Mouse (Mus musculus) liver, postnatal 0 days (tissue): ENCODE measurements at regions not wholly inside any gene's neighbourhood (a gene's known extent, or its start where the extent isn't known, plus 50 kb on each side); places are given as distances from the start of the nearest gene placed in this dataset.
"Not testable (repeated sequence)": the region's sequence is repeated elsewhere in the genome, so short reads cannot be mapped to it uniquely, and the experiment has no call there.

Experiments used
- ATAC-seq: fragments of 200-750 bp; cut with Nextera tagmentation; 2 replicates; pipeline ENCODE4 v1.8.0; 2017; ENCODE audit warnings: mild to moderate bottlenecking, moderate library complexity
- DNase-seq: peaks from one replicate; pipeline ENCODE4 v3.0.0-alpha.2; 2016
- H3K27ac ChIP-seq: fragments of 300-500 bp; sonication (generic); 2 replicates; pipeline ENCODE4 v1.5.1; 2014; ENCODE audit warnings: antibody characterized with exemption, moderate library complexity, mild to moderate bottlenecking, low read depth
- H3K27me3 ChIP-seq: fragments of 300-500 bp; sonication (generic); 2 replicates; pipeline ENCODE4 v1.6.1; 2014; ENCODE audit warnings: low read length, control low read depth, mixed read lengths; ENCODE audit not compliant: insufficient read depth
- H3K36me3 ChIP-seq: fragments of 300-500 bp; sonication (generic); replicated peaks from 2 replicates; pipeline ENCODE4 v1.6.1; 2014; ENCODE audit warnings: mild to moderate bottlenecking, control low read depth, low read length, moderate library complexity, mixed read lengths; ENCODE audit not compliant: insufficient read depth
- H3K4me1 ChIP-seq: fragments of 300-500 bp; sonication (generic); 2 replicates; pipeline ENCODE4 v1.6.1; 2014; ENCODE audit warnings: antibody characterized with exemption, mild to moderate bottlenecking, control low read depth; ENCODE audit not compliant: insufficient read depth
- H3K4me2 ChIP-seq: fragments of 300-500 bp; sonication (generic); 2 replicates; pipeline ENCODE4 v1.6.1; 2014; ENCODE audit warnings: low read depth, mild to moderate bottlenecking, low read length, moderate library complexity, mixed read lengths
- H3K4me3 ChIP-seq: fragments of 300-500 bp; sonication (generic); 2 replicates; pipeline ENCODE4 v1.5.1; 2014; ENCODE audit warnings: low read depth, low read length
- H3K9ac ChIP-seq: fragments of 300-500 bp; sonication (generic); replicated peaks from 2 replicates; pipeline ENCODE4 v1.6.1; 2014; ENCODE audit warnings: mild to moderate bottlenecking, moderate library complexity
- H3K9me3 ChIP-seq: fragments of 300-500 bp; sonication (generic); 2 replicates; pipeline ENCODE4 v1.6.1; 2016; ENCODE audit warnings: mild to moderate bottlenecking, control low read depth, low read length, mixed read lengths
- CTCF ChIP-seq: sonication (generic); IDR thresholded peaks from 2 replicates; pipeline ENCODE4 v1.5.1; 2016; ENCODE audit warnings: antibody characterized with exemption, low read depth
- EP300 ChIP-seq: IDR thresholded peaks from 2 replicates; pipeline ENCODE4 v1.6.1; 2016; ENCODE audit warnings: antibody characterized with exemption, low read depth, mild to moderate bottlenecking
- WGBS: fragments of 180-500 bp; shearing (Covaris S2); extraction: QIAGEN DNeasy Blood & Tissue Kit; methylation state at CpG from one replicate; pipeline ENCODE4 v1.1.7; 2014; ENCODE audit not compliant: insufficient replicate concordance; 5-methylcytosine and 5-hydroxymethylcytosine counted together

- Histone ChIP-seq H3K36me3 (no peaks in the 10 kb centered on the region), H3K4me1 (no peaks in the 10 kb centered on the region), H3K27me3 (no peaks in the 10 kb centered on the region), H3K4me2 (no peak overlapping the region), H3K9me3 (no peaks in the 10 kb centered on the region), H3K4me3 (no peak overlapping the region), H3K27ac (no peak overlapping the region), H3K9ac (no peak overlapping the region)
- 80% methylated on average over 1 of the region's 1 CpGs for WGBS
- no peak for DNase-seq
- TF ChIP-seq EP300 (no peak), CTCF (no peak)
- no peak for ATAC-seq
These were observed 376.9 kb upstream of the Tbl1xr1 start for GRCm38 (mm10) chr3:21699526-21699925.

- TF ChIP-seq EP300 (no peak), CTCF (no peak)
- H3K27ac ChIP-seq = no peak overlapping the region
- no peak overlapping the region for H3K4me3 ChIP-seq
- no peaks in the 10 kb centered on the region for H3K27me3 ChIP-seq
- H3K4me1 ChIP-seq = no peaks in the 10 kb centered on the region
- H3K36me3 ChIP-seq = no peaks in the 10 kb centered on the region
- no peak overlapping the region for H3K4me2 ChIP-seq
- no peak overlapping the region for H3K9ac ChIP-seq
- ATAC-seq = no peak
- DNase-seq = no peak
- 59% methylated on average over 1 of the region's 1 CpGs for WGBS
- no peaks in the 10 kb centered on the region for H3K9me3 ChIP-seq
These were observed 376.1 kb upstream of the Tbl1xr1 start for GRCm38 (mm10) chr3:21700326-21700725.

GRCm38 (mm10) chr3:21726747-21727505 lies 349.5 kb upstream of the Tbl1xr1 start:
- 65% methylated on average over 4 of the region's 4 CpGs for WGBS
- H3K9ac ChIP-seq = no peak overlapping the region
- H3K27ac ChIP-seq = no peak overlapping the region
- no peaks in the 10 kb centered on the region for H3K9me3 ChIP-seq
- H3K36me3 ChIP-seq = no peaks in the 10 kb centered on the region
- no peak for TF ChIP-seq EP300
- no peak for TF ChIP-seq CTCF
- H3K4me1 ChIP-seq = no peaks in the 10 kb centered on the region
- DNase-seq (no peak), ATAC-seq (no peak)
- no peak overlapping the region for H3K4me2 ChIP-seq
- H3K27me3 ChIP-seq = no peaks in the 10 kb centered on the region
- H3K4me3 ChIP-seq = no peak overlapping the region

GRCm38 (mm10) chr3:21728019-21728418 lies 348.4 kb upstream of the Tbl1xr1 start:
- Histone ChIP-seq H3K9me3 (no peaks in the 10 kb centered on the region), H3K9ac (no peak overlapping the region), H3K27ac (no peak overlapping the region), H3K36me3 (no peaks in the 10 kb centered on the region), H3K4me1 (no peaks in the 10 kb centered on the region), H3K4me2 (no peak overlapping the region), H3K27me3 (no peaks in the 10 kb centered on the region), H3K4me3 (no peak overlapping the region)
- DNase-seq (no peak), ATAC-seq (no peak)
- 72% methylated on average over 4 of the region's 4 CpGs for WGBS
- TF ChIP-seq CTCF = no peak
- TF ChIP-seq EP300 = no peak

- H3K4me3 ChIP-seq = no peak overlapping the region
- H3K9me3 ChIP-seq = no peaks in the 10 kb centered on the region
- H3K36me3 ChIP-seq = no peaks in the 10 kb centered on the region
- H3K4me1 ChIP-seq = no peaks in the 10 kb centered on the region
- no peak overlapping the region for H3K27ac ChIP-seq
- WGBS = 83% methylated on average over 1 of the region's 1 CpGs
- TF ChIP-seq EP300 = no peak
- H3K27me3 ChIP-seq = no peaks in the 10 kb centered on the region
- no peak overlapping the region for H3K9ac ChIP-seq
- no peak for ATAC-seq
- no peak overlapping the region for H3K4me2 ChIP-seq
- DNase-seq = no peak
These were observed 347.1 kb upstream of the Tbl1xr1 start for GRCm38 (mm10) chr3:21729328-21729727.

- H3K4me1 ChIP-seq, H3K36me3 ChIP-seq, H3K4me3 ChIP-seq, H3K27me3 ChIP-seq, DNase-seq, ATAC-seq, H3K27ac ChIP-seq, H3K9ac ChIP-seq, H3K4me2 ChIP-seq: not testable (repeated sequence)
- peaks cover 12% of the 10 kb centered on the region for H3K9me3 ChIP-seq
- 82% methylated on average over 2 of the region's 2 CpGs for WGBS
These were observed 340.8 kb upstream of the Tbl1xr1 start for GRCm38 (mm10) chr3:21735688-21736087.

GRCm38 (mm10) chr3:21739720-21740119 lies 336.7 kb upstream of the Tbl1xr1 start:
- DNase-seq = no peak
- ATAC-seq = no peak
- 53% methylated on average over 4 of the region's 4 CpGs for WGBS
- H3K4me3 ChIP-seq = no peak overlapping the region
- no peak overlapping the region for H3K9ac ChIP-seq
- H3K27me3 ChIP-seq = no peaks in the 10 kb centered on the region
- H3K9me3 ChIP-seq = peaks cover 9% of the 10 kb centered on the region
- no peak overlapping the region for H3K4me2 ChIP-seq
- H3K27ac ChIP-seq = no peak overlapping the region
- no peaks in the 10 kb centered on the region for H3K36me3 ChIP-seq
- TF ChIP-seq EP300 (no peak), CTCF (no peak)
- H3K4me1 ChIP-seq = no peaks in the 10 kb centered on the region
